Mouse (Mus musculus) embryonic fibroblast, embryonic 13.5 days (primary cell): ENCODE data around the gene Actn2. TPM values are rescaled to one million over a fixed set of nuclear protein-coding genes. Genes with fewer than 3 reads are reported as not detected.

Experiments
- H3K27ac ChIP-seq: 2 replicates; pipeline ENCODE4 v1.5.1; 2012; ENCODE audit warnings: low read length, control low read depth, inconsistent platforms; ENCODE audit not compliant: insufficient read depth
- H3K4me1 ChIP-seq: 2 replicates; pipeline ENCODE4 v1.6.1; 2011; ENCODE audit warnings: low read length; ENCODE audit not compliant: control insufficient read depth, insufficient read depth
- H3K4me3 ChIP-seq: 2 replicates; pipeline ENCODE4 v1.5.1; 2011; ENCODE audit warnings: mild to moderate bottlenecking, control low read depth, low read length; ENCODE audit not compliant: insufficient read depth
- CTCF ChIP-seq: IDR thresholded peaks from 2 replicates; pipeline ENCODE4 v1.5.1; 2011; ENCODE audit warnings: mild to moderate bottlenecking, control low read depth, low read length, moderate library complexity, borderline replicate concordance; ENCODE audit not compliant: insufficient read depth
- POLR2A ChIP-seq: IDR thresholded peaks from 2 replicates; pipeline ENCODE4 v1.6.1; 2011; ENCODE audit warnings: low read depth, mild to moderate bottlenecking, control low read depth, low read length, moderate library complexity
- polyA plus RNA-seq: library from polyadenylated mRNA; stranded (reverse); fragments of >200 nt; gene quantifications from 2 replicates; pipeline ENCODE4 v1.2.4, GENCODE M21; 2011; ENCODE audit warnings: low read depth; ENCODE audit not compliant: missing spikeins, insufficient read length

Actn2 gene
- polyA plus RNA-seq, 1 experiment, result not detected

- no peaks in the 10 kb centered on the region for H3K4me1 ChIP-seq
- H3K27ac ChIP-seq, result no peak overlapping the region
- TF ChIP-seq POLR2A (no peak), CTCF (no peak)
- no peak overlapping the region for H3K4me3 ChIP-seq
These were observed 8.8 kb upstream of the Actn2 start for GRCm38 (mm10) chr13:12349197-12349824.

DNA sequence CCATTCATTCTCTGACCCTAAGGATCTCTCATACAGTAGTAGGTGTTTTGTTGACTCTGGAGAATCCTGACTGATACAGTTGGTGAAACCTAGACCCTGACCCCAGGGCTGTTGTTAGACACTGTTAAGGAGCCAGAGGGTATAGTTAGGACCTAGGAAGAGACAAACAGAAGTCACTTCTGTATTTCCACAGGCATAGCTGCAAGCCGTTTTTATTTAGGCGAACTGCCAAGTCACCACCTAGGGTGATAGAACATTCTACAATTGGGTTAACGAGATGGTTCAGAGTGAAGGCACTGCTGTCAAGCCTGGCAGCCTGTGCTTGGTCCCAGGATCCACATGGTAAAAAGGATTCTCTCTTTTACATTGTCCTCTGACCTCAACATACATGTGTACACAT is 6.3 kb upstream of the Actn2 start:
- TF ChIP-seq CTCF, result no peak
- no peak for TF ChIP-seq POLR2A
- Histone ChIP-seq H3K27ac (no peak overlapping the region), H3K4me3 (no peak overlapping the region)

DNA sequence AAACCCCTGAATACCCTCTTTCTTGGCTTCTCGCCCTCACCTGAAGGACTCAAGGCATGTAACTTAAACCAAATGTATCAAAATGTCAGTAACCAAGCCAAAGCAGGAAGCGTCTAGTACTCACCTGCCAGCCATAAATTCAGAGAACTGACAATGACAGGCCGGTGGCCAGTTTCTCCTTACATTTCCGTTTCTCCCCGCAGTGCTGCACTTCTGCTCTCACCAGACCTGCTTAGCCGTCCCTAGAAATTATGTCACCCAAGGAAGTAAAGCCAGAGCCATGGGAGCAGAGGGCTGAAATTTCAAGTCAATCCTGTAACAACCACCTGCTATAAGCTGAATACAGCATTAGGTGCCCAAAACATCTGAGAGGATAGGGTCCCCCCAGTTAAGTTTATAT is 887 bp upstream of the Actn2 start:
- no peak overlapping the region for H3K27ac ChIP-seq
- TF ChIP-seq CTCF, result no peak
- TF ChIP-seq POLR2A, result no peak
- H3K4me1 ChIP-seq, result no peaks in the 10 kb centered on the region
- H3K4me3 ChIP-seq, result no peak overlapping the region

More for the DNA sequence above, 6.3 kb upstream of the Actn2 start:
- H3K4me1 ChIP-seq, result no peaks in the 10 kb centered on the region

GRCm38 (mm10) chr13:12339446-12339845 is 1.1 kb downstream of the Actn2 start:
- H3K27ac ChIP-seq, result no peak overlapping the region
- no peak overlapping the region for H3K4me3 ChIP-seq
- TF ChIP-seq CTCF, result no peak
- H3K4me1 ChIP-seq, result no peaks in the 10 kb centered on the region

- Histone ChIP-seq H3K27ac (no peak overlapping the region), H3K4me1 (no peaks in the 10 kb centered on the region), H3K4me3 (no peak overlapping the region)
- no peak for TF ChIP-seq CTCF
- no peak for TF ChIP-seq POLR2A
These were observed 2.8 kb downstream of the Actn2 start for GRCm38 (mm10) chr13:12337752-12338151.

DNA sequence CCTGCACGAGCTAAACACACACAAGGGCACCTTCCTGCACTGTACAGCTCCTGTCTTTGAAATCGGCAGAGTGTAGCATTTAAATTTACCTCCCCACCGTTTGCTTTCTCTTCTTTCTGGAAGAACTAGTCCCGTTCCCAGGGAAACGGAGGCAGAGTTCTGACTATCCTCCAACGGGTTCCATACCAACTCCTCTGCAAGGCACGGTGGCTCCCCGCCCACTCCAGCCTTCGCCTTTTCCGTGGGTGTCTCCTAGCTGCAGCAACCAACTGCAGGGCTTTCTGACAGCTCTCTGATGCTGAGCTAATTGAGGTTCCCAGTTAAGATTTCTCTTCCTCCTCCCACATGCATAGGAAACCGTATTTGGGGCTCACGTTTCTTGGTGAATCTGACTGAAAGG is 6.5 kb downstream of the Actn2 start:
- Histone ChIP-seq H3K4me3 (no peak overlapping the region), H3K4me1 (no peaks in the 10 kb centered on the region), H3K27ac (no peak overlapping the region)
- no peak for TF ChIP-seq CTCF
- TF ChIP-seq POLR2A, result no peak

DNA sequence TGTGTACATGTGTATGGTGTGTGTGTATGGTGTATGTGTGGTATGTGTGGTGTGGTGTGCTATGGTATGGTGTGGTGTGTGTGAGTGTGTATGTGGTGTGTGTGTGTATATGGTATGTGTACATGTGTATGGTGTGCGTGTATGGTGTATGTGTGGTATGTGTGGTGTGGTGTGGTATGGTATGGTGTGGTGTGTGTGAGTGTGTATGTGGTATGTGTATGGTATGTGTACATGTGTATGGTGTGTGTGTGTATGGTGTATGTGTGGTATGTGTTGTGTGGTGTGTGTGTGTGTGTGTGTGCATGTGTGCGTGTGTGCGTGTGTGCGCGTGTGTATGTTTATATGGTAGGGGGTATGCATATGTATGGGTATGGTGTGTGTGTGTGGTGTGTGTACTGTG is 9.0 kb downstream of the Actn2 start:
- H3K4me3 ChIP-seq, result no peak overlapping the region
- no peak overlapping the region for H3K27ac ChIP-seq
- TF ChIP-seq POLR2A (0 out of 2 replicates have a peak, but pooled peaks have one; percentile 13), CTCF (0 out of 2 replicates have a peak, but pooled peaks have one; percentile 1)
- H3K4me1 ChIP-seq, result no peaks in the 10 kb centered on the region

DNA sequence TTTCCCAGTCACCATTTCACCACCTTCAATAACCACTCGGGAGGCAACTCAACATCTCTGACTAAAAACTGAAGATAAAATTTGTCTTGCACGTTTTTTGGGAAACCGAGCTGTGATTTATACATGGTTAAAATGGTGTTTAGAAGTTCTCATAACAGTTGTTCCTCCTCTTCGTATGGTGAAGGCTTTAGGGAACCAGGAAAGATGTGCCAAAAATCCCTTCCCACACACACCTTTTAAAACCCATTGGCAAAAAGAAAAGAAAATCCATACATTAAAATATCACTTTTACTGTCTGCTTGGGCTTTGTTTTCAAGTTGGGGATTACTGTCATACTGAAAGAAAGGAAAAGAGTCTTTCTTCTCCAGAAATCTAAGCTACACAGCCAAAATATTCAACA is 12.2 kb downstream of the Actn2 start:
- TF ChIP-seq CTCF, result no peak
- TF ChIP-seq POLR2A, result no peak
- no peaks in the 10 kb centered on the region for H3K4me1 ChIP-seq
- no peak overlapping the region for H3K27ac ChIP-seq

DNA sequence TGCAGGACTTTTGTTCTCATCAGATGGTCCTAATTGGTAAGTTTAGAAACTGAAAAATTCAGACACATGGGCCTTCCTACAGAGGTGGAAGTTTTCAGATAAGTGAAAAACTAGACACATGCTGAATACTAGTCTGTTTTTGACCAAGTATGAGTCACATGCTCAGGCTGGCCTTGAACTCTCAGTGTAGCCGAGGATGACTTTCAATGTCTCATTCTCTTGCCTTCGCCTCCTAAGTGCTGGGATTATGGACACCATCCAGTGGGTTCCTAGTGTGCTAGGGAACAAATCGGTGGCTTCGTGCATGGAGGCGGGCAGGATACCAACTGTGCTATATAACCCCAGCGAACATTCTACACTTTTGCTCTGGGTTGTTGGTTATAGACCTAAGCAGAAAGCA is 13.0 kb downstream of the Actn2 start:
- Histone ChIP-seq H3K27ac (no peak overlapping the region), H3K4me1 (no peaks in the 10 kb centered on the region), H3K4me3 (no peak overlapping the region)
- TF ChIP-seq CTCF (no peak), POLR2A (no peak)

More for the DNA sequence above, 12.2 kb downstream of the Actn2 start:
- no peak overlapping the region for H3K4me3 ChIP-seq

- TF ChIP-seq CTCF, result no peak
- TF ChIP-seq POLR2A, result no peak
- Histone ChIP-seq H3K4me3 (no peak overlapping the region), H3K27ac (no peak overlapping the region), H3K4me1 (no peaks in the 10 kb centered on the region)
These were observed 17.4 kb downstream of the Actn2 start for GRCm38 (mm10) chr13:12323076-12323625.

GRCm38 (mm10) chr13:12320148-12320547 is 20.4 kb downstream of the Actn2 start:
- Histone ChIP-seq H3K27ac (no peak overlapping the region), H3K4me3 (no peak overlapping the region), H3K4me1 (no peaks in the 10 kb centered on the region)
- TF ChIP-seq POLR2A, result no peak
- TF ChIP-seq CTCF, result no peak
